Mouse (Mus musculus): ENCODE data around the gene Rtn4rl2. TPM values are rescaled to one million over a fixed set of nuclear protein-coding genes. Genes with fewer than 3 reads are reported as not detected.
"Not testable (repeated sequence)": the region's sequence is repeated elsewhere in the genome, so short reads cannot be mapped to it uniquely, and the experiment has no call there.

The Rtn4rl2 gene
- polyA plus RNA-seq (2016; fragmentation: Nextera tagmentation; extraction: Ambion mirVana) = 3.8 and 4.0 TPM in 2 replicates

- no peaks in the 10 kb centered on the region for H3K36me3 ChIP-seq
- H3K9me3 ChIP-seq = no peaks in the 10 kb centered on the region
- peaks cover 94% of the 10 kb centered on the region for H3K27me3 ChIP-seq (ENCODE audit: insufficient read depth, poor library complexity, severe bottlenecking)
- H3K4me3 ChIP-seq = peak within 1 kb of the TSS; percentile 64
- DNase-seq (ENCODE audit: low spot score) = peak; percentile 53
- peak within 1 kb of the TSS; percentile 77 for H3K27ac ChIP-seq
- H3K4me1 ChIP-seq (replicated peaks) = peaks cover 70% of the 10 kb centered on the region
- under 1% methylated on average over 35 of the region's 35 CpGs for WGBS
Observed at GRCm38 (mm10) chr2:84886234-84886731, at the start of gene Rtn4rl2. Gene Rtn4rl2, minus strand, starts transcription at chr2:84886710.

DNA sequence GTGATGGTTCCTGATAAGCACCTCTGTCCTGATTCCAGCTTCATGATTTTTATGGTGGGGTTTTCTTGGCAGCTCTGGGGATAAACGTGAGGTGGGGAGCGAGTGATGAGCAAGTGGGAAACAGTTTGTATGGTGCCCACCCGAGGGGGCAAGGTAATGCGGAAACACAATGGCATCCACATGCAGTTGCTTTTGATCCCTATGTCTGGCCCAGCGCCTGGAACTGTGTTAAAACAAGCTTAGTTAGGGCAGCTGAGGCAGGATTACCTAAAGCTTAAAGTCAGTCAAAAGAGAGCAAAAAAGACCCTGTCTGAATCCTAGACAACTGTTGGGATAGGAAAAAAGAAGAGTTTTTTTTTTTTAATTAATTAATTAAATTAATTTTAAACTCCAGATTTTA, 48.6 kb upstream of the Rtn4rl2 start:
- no peaks in the 10 kb centered on the region for H3K36me3 ChIP-seq
- H3K27me3 ChIP-seq (ENCODE audit: insufficient read depth, poor library complexity, severe bottlenecking) = no peaks in the 10 kb centered on the region
- no peak overlapping the region for H3K4me3 ChIP-seq
- H3K9me3 ChIP-seq = no peaks in the 10 kb centered on the region
- no peak for DNase-seq (ENCODE audit: low spot score)
- H3K27ac ChIP-seq = no peak overlapping the region
- H3K4me1 ChIP-seq (replicated peaks) = peaks cover 22% of the 10 kb centered on the region
- WGBS = 85% methylated on average over 5 of the region's 5 CpGs

DNA sequence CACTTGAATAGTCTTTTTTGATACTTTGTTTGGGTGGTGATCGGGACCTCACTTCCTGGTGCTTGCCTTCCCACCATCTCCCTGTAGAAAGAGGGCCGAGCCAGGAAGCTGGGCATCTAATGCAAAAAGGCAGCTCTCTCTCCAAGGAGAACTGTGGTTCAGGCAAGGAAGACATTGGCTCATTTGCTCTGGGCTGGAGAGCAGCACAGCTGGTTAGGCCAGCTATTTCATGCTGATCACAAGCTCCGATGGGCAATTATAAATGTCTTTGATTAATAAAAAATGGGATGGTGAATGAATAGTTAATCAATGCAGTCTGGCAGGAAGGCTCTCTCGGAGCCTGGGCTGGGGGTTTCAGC, 48.1 kb upstream of the Rtn4rl2 start:
- Histone ChIP-seq H3K27ac (no peak overlapping the region; the same call in 1 of the 2 replicates), H3K4me3 (no peak overlapping the region), H3K27me3 (ENCODE audit: insufficient read depth, poor library complexity, severe bottlenecking) (no peaks in the 10 kb centered on the region), H3K36me3 (no peaks in the 10 kb centered on the region), H3K4me1 (replicated peaks) (peaks cover 22% of the 10 kb centered on the region), H3K9me3 (no peaks in the 10 kb centered on the region)
- DNase-seq (ENCODE audit: low spot score) = no peak
- WGBS = 71% methylated on average over 4 of the region's 4 CpGs

GRCm38 (mm10) chr2:84933992-84934648, 47.6 kb upstream of the Rtn4rl2 start:
- H3K4me3 ChIP-seq = no peak overlapping the region
- peaks cover 22% of the 10 kb centered on the region for H3K4me1 ChIP-seq (replicated peaks)
- no peak overlapping the region; the same call in 1 of the 2 replicates for H3K27ac ChIP-seq
- no peaks in the 10 kb centered on the region for H3K36me3 ChIP-seq
- no peaks in the 10 kb centered on the region for H3K9me3 ChIP-seq
- no peak for DNase-seq (ENCODE audit: low spot score)
- WGBS = 81% methylated on average over 8 of the region's 8 CpGs
- no peaks in the 10 kb centered on the region for H3K27me3 ChIP-seq (ENCODE audit: insufficient read depth, poor library complexity, severe bottlenecking)

GRCm38 (mm10) chr2:84930186-84930585, 43.7 kb upstream of the Rtn4rl2 start:
- H3K4me1 ChIP-seq (replicated peaks) = no peaks in the 10 kb centered on the region
- 90% methylated on average over 7 of the region's 7 CpGs for WGBS

DNA sequence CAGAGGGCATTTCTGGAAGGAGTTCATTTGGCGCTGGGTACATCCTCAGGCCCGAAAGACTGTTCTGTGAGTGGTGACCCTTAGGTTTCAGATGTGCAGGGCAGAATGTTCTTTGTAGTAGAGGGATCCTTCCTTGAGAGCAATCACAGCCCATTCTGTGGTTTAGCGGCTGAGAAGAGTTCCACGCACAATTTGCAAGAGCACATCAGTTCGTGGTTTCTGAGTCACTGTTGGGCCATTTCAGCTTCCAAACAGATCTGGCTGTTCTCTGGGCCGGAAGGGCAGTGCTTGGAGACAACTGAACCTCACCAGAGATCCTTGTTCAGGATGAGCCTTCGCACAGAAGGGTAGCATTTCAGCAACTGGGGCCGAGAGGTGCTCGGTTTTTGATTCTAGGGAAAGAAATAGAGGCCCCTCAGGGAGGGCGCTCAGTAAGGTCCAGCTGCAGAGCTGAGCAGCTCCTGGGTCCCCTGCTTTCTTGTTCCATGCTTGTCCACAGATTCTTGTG, 33.1 kb upstream of the Rtn4rl2 start:
- DNase-seq (ENCODE audit: low spot score) = no peak
- Histone ChIP-seq H3K9me3 (no peaks in the 10 kb centered on the region), H3K4me1 (replicated peaks) (no peaks in the 10 kb centered on the region), H3K4me3 (no peak overlapping the region), H3K27me3 (ENCODE audit: insufficient read depth, poor library complexity, severe bottlenecking) (no peaks in the 10 kb centered on the region), H3K36me3 (no peaks in the 10 kb centered on the region), H3K27ac (no peak overlapping the region)
- WGBS = 89% methylated on average over 10 of the region's 10 CpGs

More at GRCm38 (mm10) chr2:84930186-84930585, 43.7 kb upstream of the Rtn4rl2 start:
- no peak for DNase-seq (ENCODE audit: low spot score)
- no peak overlapping the region for H3K4me3 ChIP-seq
- no peak overlapping the region for H3K27ac ChIP-seq
- H3K9me3 ChIP-seq = no peaks in the 10 kb centered on the region
- H3K27me3 ChIP-seq (ENCODE audit: insufficient read depth, poor library complexity, severe bottlenecking) = no peaks in the 10 kb centered on the region
- H3K36me3 ChIP-seq = no peaks in the 10 kb centered on the region

DNA sequence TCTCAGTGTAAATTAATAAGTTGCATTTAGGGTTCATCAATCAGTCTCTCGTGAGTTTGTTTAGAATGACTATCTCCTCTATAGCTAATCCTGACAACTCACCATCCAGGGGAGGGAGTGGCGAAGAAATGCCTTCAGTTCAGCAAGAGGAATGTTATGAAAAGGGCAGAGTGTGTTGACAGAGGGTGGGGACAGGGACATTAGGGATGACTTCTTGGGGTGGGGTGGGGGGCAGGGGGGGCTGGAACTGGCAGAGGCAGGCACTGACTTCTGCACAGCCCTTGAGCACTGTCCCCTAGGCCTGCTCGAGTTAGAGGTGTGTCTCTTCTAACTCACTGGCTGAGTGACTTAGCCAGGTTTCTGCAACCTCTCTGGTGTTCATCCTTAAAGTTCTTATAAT, 31.7 kb upstream of the Rtn4rl2 start:
- 77% methylated on average over 3 of the region's 3 CpGs for WGBS
- H3K4me3 ChIP-seq = no peak overlapping the region
- no peaks in the 10 kb centered on the region for H3K36me3 ChIP-seq
- H3K27ac ChIP-seq = no peak overlapping the region
- DNase-seq (ENCODE audit: low spot score) = no peak
- no peaks in the 10 kb centered on the region for H3K27me3 ChIP-seq (ENCODE audit: insufficient read depth, poor library complexity, severe bottlenecking)
- no peaks in the 10 kb centered on the region for H3K9me3 ChIP-seq
- H3K4me1 ChIP-seq (replicated peaks) = no peaks in the 10 kb centered on the region

GRCm38 (mm10) chr2:84916548-84917320, 30.2 kb upstream of the Rtn4rl2 start:
- H3K36me3 ChIP-seq = no peaks in the 10 kb centered on the region
- H3K4me3 ChIP-seq = no peak overlapping the region
- no peaks in the 10 kb centered on the region for H3K4me1 ChIP-seq (replicated peaks)
- DNase-seq (ENCODE audit: low spot score) = no peak
- WGBS = 81% methylated on average over 8 of the region's 8 CpGs
- H3K27me3 ChIP-seq (ENCODE audit: insufficient read depth, poor library complexity, severe bottlenecking) = no peaks in the 10 kb centered on the region
- H3K9me3 ChIP-seq = no peaks in the 10 kb centered on the region
- H3K27ac ChIP-seq = no peak overlapping the region

DNA sequence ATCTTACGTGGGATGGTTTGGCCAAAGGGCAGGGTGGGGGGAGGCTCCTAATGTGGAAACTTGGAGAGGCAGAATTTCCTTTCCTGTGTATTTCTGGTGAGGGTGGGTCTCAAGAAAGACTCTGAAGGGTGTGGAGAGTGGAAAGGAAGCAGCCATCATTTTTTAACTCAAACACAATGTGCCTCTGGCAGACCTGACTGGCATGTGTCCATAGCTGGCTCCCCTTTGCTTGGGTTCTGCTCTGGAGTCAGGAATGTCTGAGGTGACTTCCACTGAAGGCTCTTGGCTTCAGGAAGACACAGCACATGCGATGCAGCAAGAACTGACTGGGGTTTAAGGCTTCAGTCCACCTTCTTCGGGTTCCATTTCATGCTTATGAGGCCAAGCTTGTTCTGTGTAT, 28.8 kb upstream of the Rtn4rl2 start:
- H3K27ac ChIP-seq = no peak overlapping the region
- H3K4me3 ChIP-seq = no peak overlapping the region
- 88% methylated on average over 3 of the region's 3 CpGs for WGBS
- no peaks in the 10 kb centered on the region for H3K36me3 ChIP-seq
- no peaks in the 10 kb centered on the region for H3K9me3 ChIP-seq
- H3K27me3 ChIP-seq (ENCODE audit: insufficient read depth, poor library complexity, severe bottlenecking) = no peaks in the 10 kb centered on the region
- no peaks in the 10 kb centered on the region for H3K4me1 ChIP-seq (replicated peaks)
- DNase-seq (ENCODE audit: low spot score) = no peak

DNA sequence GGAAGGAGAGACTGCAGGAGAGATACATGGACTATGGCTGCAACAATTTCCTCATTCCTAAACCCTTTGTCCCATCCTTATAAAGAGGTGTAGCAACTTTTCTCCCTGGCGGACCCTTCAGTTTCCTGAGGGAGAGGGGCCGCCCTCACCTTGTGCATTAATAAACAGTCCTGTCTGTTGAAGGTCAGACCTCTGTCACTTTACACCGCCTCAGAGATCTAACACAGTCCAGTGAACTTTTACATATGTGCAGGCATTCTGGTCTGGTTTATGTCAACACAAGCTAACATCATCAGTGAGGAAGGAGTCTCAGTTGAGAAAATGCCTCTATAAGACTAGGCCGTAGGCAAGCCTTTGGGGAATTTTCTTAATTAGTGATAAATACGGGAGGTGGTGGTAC, 27.4 kb upstream of the Rtn4rl2 start:
- no peaks in the 10 kb centered on the region for H3K36me3 ChIP-seq
- 82% methylated on average over 5 of the region's 5 CpGs for WGBS
- no peaks in the 10 kb centered on the region for H3K27me3 ChIP-seq (ENCODE audit: insufficient read depth, poor library complexity, severe bottlenecking)
- no peak for DNase-seq (ENCODE audit: low spot score)
- H3K4me3 ChIP-seq = no peak overlapping the region
- no peak overlapping the region for H3K27ac ChIP-seq
- no peaks in the 10 kb centered on the region for H3K4me1 ChIP-seq (replicated peaks)
- H3K9me3 ChIP-seq = no peaks in the 10 kb centered on the region

DNA sequence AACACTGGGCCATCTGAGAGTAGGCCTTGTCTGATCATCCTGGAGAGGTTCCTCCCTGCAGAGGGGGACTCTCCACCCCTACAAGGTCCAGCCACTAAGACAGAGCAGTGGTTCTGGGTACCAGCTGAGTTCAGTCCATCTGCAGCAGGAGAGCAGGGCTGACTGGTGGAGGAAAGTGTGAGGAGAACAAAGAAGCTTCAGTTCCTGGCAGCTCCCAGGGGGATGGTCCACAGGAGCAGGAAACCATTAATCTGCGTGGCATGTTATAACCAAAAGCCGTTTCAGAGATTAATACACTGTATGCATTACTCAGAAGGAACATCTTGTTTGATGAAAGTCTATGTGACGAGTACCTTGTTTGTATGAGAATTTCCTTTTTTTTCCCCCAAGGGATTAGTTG, 26.2 kb upstream of the Rtn4rl2 start:
- H3K4me1 ChIP-seq (replicated peaks) = no peaks in the 10 kb centered on the region
- H3K4me3 ChIP-seq = no peak overlapping the region
- WGBS = 72% methylated on average over 3 of the region's 3 CpGs
- no peaks in the 10 kb centered on the region for H3K9me3 ChIP-seq
- no peak for DNase-seq (ENCODE audit: low spot score)
- no peak overlapping the region for H3K27ac ChIP-seq
- no peaks in the 10 kb centered on the region for H3K36me3 ChIP-seq
- no peaks in the 10 kb centered on the region for H3K27me3 ChIP-seq (ENCODE audit: insufficient read depth, poor library complexity, severe bottlenecking)

DNA sequence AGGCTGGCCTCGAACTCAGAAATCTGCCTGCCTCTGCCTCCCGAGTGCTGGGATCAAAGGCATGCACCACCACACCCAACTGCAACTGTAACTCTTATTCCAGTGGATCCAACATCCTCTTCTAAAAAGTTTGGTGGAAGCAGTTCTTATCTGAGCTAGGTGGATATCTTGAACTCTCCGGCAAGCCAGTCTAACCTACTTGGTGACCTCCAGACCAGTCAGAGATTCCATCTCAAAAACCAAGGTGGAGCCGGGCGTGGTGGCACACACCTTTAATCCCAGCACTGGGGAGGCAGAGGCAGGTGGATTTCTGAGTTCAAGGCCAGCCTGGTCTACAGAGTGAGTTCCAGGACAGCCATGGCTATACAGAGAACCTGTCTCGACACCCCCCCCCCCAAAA, 10.2 kb upstream of the Rtn4rl2 start:
- not testable (repeated sequence) for H3K36me3 ChIP-seq; H3K27me3 ChIP-seq (ENCODE audit: insufficient read depth, poor library complexity, severe bottlenecking); H3K9me3 ChIP-seq; H3K4me3 ChIP-seq; H3K27ac ChIP-seq; DNase-seq (ENCODE audit: low spot score); H3K4me1 ChIP-seq (replicated peaks)
- WGBS = 92% methylated on average over 6 of the region's 6 CpGs

GRCm38 (mm10) chr2:84895495-84896198, 9.1 kb upstream of the Rtn4rl2 start:
- Histone ChIP-seq H3K27ac (no peak overlapping the region), H3K4me3 (no peak overlapping the region), H3K27me3 (ENCODE audit: insufficient read depth, poor library complexity, severe bottlenecking) (peaks cover 6% of the 10 kb centered on the region), H3K9me3 (no peaks in the 10 kb centered on the region), H3K36me3 (no peaks in the 10 kb centered on the region), H3K4me1 (replicated peaks) (no peaks in the 10 kb centered on the region)
- WGBS = 77% methylated on average over 4 of the region's 4 CpGs
- no peak for DNase-seq (ENCODE audit: low spot score)
